Mouse (Mus musculus) lung, postnatal 0 days (tissue): ENCODE results near the gene Stmn1. TPM values are rescaled to one million over a fixed set of nuclear protein-coding genes. Genes with fewer than 3 reads are reported as not detected.

Source experiments
- ATAC-seq: fragments of 200-750 bp; cut with Nextera tagmentation; 2 replicates; pipeline ENCODE4 v1.8.0; 2017; ENCODE audit warnings: moderate library complexity
- DNase-seq: peaks from one replicate; pipeline ENCODE4 v3.0.0-alpha.2; 2016; ENCODE audit warnings: low spot score
- H3K27ac ChIP-seq: fragments of 300-500 bp; sonication (generic); 2 replicates; pipeline ENCODE4 v1.5.1; 2014; ENCODE audit warnings: antibody characterized with exemption, mild to moderate bottlenecking, low read length, mixed read lengths
- H3K27me3 ChIP-seq: fragments of 300-500 bp; sonication (generic); replicated peaks from 2 replicates; pipeline ENCODE4 v1.6.1; 2014; ENCODE audit warnings: low read length, mixed read lengths; ENCODE audit not compliant: insufficient read depth
- H3K36me3 ChIP-seq: fragments of 300-500 bp; sonication (generic); 2 replicates; pipeline ENCODE4 v1.6.1; 2014; ENCODE audit warnings: low read length, mixed read lengths; ENCODE audit not compliant: insufficient read depth
- H3K4me1 ChIP-seq: fragments of 300-500 bp; sonication (generic); 2 replicates; pipeline ENCODE4 v1.6.1; 2014; ENCODE audit warnings: antibody characterized with exemption, low read depth, low read length, mixed read lengths; ENCODE audit not compliant: insufficient read depth
- H3K4me2 ChIP-seq: fragments of 300-500 bp; sonication (generic); replicated peaks from 2 replicates; pipeline ENCODE4 v1.6.1; 2014; ENCODE audit warnings: low read depth, mild to moderate bottlenecking, low read length, moderate library complexity, mixed read lengths
- H3K4me3 ChIP-seq: fragments of 300-500 bp; sonication (generic); 2 replicates; pipeline ENCODE4 v1.5.1; 2014; ENCODE audit warnings: low read depth, low read length
- H3K9ac ChIP-seq: fragments of 300-500 bp; sonication (generic); replicated peaks from 2 replicates; pipeline ENCODE4 v1.6.1; 2014; ENCODE audit warnings: low read depth, mild to moderate bottlenecking
- H3K9me3 ChIP-seq: fragments of 300-500 bp; sonication (generic); 2 replicates; pipeline ENCODE4 v1.6.1; 2016; ENCODE audit warnings: low read length, mixed read lengths
- CTCF ChIP-seq: IDR thresholded peaks from 2 replicates; pipeline ENCODE4 v1.5.1; 2016; ENCODE audit warnings: antibody characterized with exemption, mild to moderate bottlenecking
- EP300 ChIP-seq: IDR thresholded peaks from 2 replicates; pipeline ENCODE4 v1.6.1; 2016; ENCODE audit warnings: antibody characterized with exemption, mild to moderate bottlenecking, control low read depth
- WGBS: fragments of 180-500 bp; shearing (Covaris S2); extraction: QIAGEN DNeasy Blood & Tissue Kit; methylation state at CpG from one replicate; pipeline ENCODE4 v1.1.7; 2014; 5-methylcytosine and 5-hydroxymethylcytosine counted together
- polyA plus RNA-seq: library from polyadenylated mRNA; unstranded; fragments of >200 nt; fragmentation: Nextera tagmentation; extraction: Ambion mirVana; gene quantifications from 2 replicates; pipeline ENCODE4 v1.2.1, GENCODE M21; 2015

Gene Stmn1
- polyA plus RNA-seq, 1 experiment from 2014 or later, result 260 TPM

GRCm38 (mm10) chr4:134512798-134513197 is 44.7 kb downstream of the Stmn1 start:
- no peak overlapping the region for H3K27ac ChIP-seq
- H3K4me2 ChIP-seq, result peak overlapping the region; percentile 25; the same call in 1 of the 2 replicates
- no peak overlapping the region for H3K4me3 ChIP-seq
- H3K4me1 ChIP-seq, result peaks cover 8% of the 10 kb centered on the region
- no peaks in the 10 kb centered on the region for H3K27me3 ChIP-seq
- H3K9me3 ChIP-seq, result no peaks in the 10 kb centered on the region
- ATAC-seq (0 out of 2 replicates have a peak, but pooled peaks have one; percentile 33), DNase-seq (peak; percentile 86)
- TF ChIP-seq CTCF (peak; percentile 77), EP300 (no peak)
- no peaks in the 10 kb centered on the region for H3K36me3 ChIP-seq
- no peak overlapping the region for H3K9ac ChIP-seq
- 13% methylated on average over 14 of the region's 15 CpGs for WGBS

DNA sequence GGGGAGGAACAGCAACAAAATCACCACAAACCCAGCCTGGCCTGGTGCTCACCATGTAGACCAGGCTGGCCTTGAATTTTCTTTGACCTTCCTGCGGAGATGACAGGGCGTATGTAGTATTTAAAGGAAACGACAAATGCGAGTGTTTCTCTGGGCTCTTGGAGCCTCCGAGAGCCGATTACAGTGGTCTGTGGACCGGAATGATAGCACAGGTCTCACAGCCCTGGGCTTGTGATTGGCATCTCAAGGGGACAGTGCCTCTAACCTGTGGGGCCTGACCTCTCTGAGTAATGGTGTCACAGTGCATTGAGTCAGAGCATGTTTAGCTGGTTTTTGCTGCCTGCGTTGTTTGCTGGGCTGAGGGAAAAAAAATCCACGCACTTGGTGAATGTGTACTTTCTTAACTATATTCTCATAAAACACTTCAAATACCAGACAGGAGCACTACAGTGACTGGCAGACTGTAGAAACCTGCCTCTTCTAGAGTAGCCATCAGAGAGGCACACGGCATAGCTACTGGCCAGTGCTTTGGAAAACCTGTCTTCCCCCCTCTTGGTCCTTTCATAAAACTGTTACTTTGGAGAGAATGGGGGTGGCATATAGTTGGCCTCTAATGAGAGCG is 46.3 kb downstream of the Stmn1 start:
- peak overlapping the region; percentile 75 for H3K27ac ChIP-seq
- peaks cover 8% of the 10 kb centered on the region for H3K4me1 ChIP-seq

DNA sequence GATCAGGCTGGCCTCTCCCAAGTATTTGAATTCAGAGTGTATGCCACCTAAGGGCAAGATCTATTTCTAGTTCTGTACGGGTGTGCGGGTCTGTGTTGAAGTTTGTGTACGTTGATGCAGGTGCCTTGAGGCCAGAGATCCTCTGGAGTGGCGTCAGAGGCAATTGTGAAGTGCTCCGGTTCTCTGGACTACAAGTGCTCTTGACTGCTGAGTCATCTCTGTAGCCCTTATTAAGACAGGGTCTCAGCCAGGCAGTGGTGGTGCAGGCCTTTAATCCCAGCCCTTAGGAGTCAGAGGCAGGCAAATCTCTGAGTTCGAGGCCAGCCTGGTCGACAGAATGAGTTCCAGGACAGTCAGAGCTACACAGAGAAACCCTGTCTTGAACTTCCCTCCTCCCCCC is 47.5 kb downstream of the Stmn1 start:
- Histone ChIP-seq H3K4me1 (peaks cover 8% of the 10 kb centered on the region), H3K27me3 (no peaks in the 10 kb centered on the region), H3K36me3 (no peaks in the 10 kb centered on the region), H3K9me3 (no peaks in the 10 kb centered on the region), H3K4me3 (no peak overlapping the region), H3K9ac (no peak overlapping the region), H3K4me2 (no peak overlapping the region), H3K27ac (peak overlapping the region; percentile 71)
- ATAC-seq (peak; percentile 67), DNase-seq (peak; percentile 78)
- WGBS, result 41% methylated on average over 7 of the region's 7 CpGs
- TF ChIP-seq EP300 (peak; percentile 81), CTCF (no peak)

More for the DNA sequence above, 46.3 kb downstream of the Stmn1 start:
- 58% methylated on average over 11 of the region's 11 CpGs for WGBS
- no peaks in the 10 kb centered on the region for H3K9me3 ChIP-seq
- peak; percentile 82 for TF ChIP-seq EP300
- no peak for TF ChIP-seq CTCF
- DNase-seq (peak; percentile 83), ATAC-seq (peak; percentile 74)
- H3K27me3 ChIP-seq, result no peaks in the 10 kb centered on the region
- no peaks in the 10 kb centered on the region for H3K36me3 ChIP-seq
- H3K9ac ChIP-seq, result no peak overlapping the region
- no peak overlapping the region for H3K4me2 ChIP-seq
- H3K4me3 ChIP-seq, result no peak overlapping the region

- Histone ChIP-seq H3K4me2 (no peak overlapping the region), H3K27me3 (no peaks in the 10 kb centered on the region), H3K9me3 (no peaks in the 10 kb centered on the region), H3K4me1 (peaks cover 2% of the 10 kb centered on the region; the same call in 1 of the 2 replicates), H3K36me3 (no peaks in the 10 kb centered on the region), H3K4me3 (no peak overlapping the region), H3K27ac (no peak overlapping the region), H3K9ac (no peak overlapping the region)
- WGBS, result 56% methylated on average over 8 of the region's 8 CpGs
- TF ChIP-seq EP300 (no peak), CTCF (no peak)
- ATAC-seq (no peak), DNase-seq (peak; percentile 53)
Measured at GRCm38 (mm10) chr4:134516981-134517380, 48.9 kb downstream of the Stmn1 start.

GRCm38 (mm10) chr4:134517719-134518118 is 49.6 kb downstream of the Stmn1 start:
- Histone ChIP-seq H3K4me1 (peaks cover 2% of the 10 kb centered on the region; the same call in 1 of the 2 replicates), H3K36me3 (no peaks in the 10 kb centered on the region), H3K27me3 (no peaks in the 10 kb centered on the region), H3K27ac (no peak overlapping the region), H3K9ac (no peak overlapping the region), H3K4me3 (no peak overlapping the region), H3K4me2 (no peak overlapping the region), H3K9me3 (no peaks in the 10 kb centered on the region)
- DNase-seq, result no peak
- ATAC-seq, result no peak
- TF ChIP-seq EP300 (no peak), CTCF (no peak)
- 83% methylated on average over 10 of the region's 10 CpGs for WGBS

- DNase-seq (no peak), ATAC-seq (no peak)
- H3K9ac ChIP-seq, result no peak overlapping the region
- TF ChIP-seq CTCF (no peak), EP300 (no peak)
- WGBS, result 83% methylated on average over 4 of the region's 4 CpGs
- H3K4me3 ChIP-seq, result no peak overlapping the region
- H3K27me3 ChIP-seq, result no peaks in the 10 kb centered on the region
- H3K4me1 ChIP-seq, result peaks cover 2% of the 10 kb centered on the region; the same call in 1 of the 2 replicates
- H3K9me3 ChIP-seq, result no peaks in the 10 kb centered on the region
- H3K27ac ChIP-seq, result no peak overlapping the region
- no peak overlapping the region for H3K4me2 ChIP-seq
- no peaks in the 10 kb centered on the region for H3K36me3 ChIP-seq
Measured at GRCm38 (mm10) chr4:134518541-134518940, 50.4 kb downstream of the Stmn1 start.
